Mouse (Mus musculus): ENCODE results near the gene Fastk.

Gene Fastk

DNA sequence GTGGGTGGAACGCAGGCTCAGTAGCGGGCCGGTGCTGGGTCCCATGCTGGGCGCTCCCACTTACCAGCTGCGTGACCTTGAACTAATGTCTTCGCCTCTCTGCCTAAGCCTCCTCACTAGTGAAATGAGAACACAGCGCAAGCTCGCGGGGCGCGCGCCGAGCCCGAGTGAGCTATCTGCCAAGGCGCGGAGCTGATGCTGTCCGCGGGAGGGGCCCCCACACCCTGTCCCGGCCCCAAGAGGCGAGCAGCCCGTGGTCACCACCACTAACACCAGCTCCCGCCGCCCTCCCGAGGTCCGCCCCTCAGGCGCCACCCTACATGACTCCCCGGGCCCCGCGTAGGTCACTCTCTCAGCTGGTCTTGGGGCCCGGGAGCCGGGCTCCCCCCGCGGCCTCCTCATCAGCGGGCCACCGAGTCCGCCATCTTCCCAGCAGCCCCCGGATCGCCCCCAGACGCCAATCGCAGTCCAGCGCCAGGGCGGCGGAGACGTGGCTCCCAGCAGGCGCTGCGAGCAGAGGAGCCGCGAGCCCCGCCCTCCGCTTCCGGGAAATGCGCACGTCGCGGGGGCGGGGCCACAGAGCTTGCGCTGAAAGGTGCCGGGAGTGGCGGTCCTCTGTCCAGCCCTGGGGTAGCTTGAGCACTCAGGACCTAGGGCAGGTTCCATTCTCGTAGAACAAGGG lies at the start of gene Fastk:
Fastk (minus strand) TSS at position 542 of the 682 bp plus-strand sequence.
- DNase-seq: peak; percentile 95 to 97

DNA sequence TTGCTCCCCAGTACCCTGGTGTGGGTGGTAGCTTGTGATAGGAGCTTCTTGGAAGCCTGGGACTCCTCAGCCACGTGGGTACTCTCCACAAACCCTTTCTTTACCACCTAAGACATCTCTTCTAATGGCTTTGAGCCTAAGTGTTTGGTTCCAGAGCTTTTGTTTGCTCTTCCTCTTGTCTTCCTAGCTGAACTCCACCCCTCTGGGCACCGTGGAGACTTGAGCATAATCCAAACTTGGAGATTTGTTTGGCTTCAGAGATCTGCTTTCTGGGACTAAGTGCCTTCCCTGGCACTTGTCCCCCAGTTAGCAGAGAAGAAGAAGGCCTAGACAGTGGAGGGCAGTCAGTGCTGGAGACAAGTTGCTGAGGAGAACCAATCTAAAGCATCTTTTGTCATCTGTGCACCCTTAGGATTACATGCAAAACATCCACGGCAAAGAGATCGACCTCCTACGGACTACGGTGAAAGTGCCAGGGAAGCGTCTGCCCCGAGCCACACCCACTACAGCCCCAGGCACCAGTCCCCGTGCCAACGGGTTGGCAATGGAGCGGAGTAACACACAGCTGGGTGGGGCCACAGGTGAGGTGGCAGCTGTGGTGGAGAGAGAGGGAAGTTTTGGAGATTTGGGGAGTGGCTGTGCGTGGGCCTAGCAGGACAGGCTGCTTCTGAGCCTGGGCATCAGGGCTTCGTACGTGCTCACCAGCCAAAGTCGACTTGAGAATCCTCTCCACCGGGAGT lies 47.6 kb upstream of the Fastk start:
- DNase-seq: peak in 1 of 2 experiments; percentile 6

DNA sequence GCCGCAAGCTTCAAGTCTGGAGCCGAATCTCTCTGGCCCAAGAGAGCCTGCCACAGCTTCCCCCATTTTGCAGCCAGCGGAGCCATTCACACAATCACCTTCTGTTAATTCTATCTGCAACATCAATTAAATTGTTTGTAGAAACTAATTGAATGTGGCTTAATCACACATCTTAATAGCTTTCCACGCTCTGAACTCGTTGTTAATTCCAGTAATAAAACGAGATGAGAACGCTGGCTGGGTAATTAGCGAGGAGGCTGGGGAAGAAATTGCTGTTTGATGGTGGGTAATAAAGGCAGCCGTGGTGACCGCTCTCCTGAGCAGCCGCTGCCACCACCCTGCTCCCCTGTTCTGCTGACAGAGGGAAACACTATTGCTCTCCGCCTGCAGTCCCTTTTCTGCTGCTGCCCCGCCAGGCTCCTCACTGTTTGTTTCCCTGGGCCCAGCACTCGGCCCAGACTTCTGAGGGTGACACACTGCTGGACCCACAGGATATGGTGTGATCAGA lies 45.4 kb upstream of the Fastk start:
- DNase-seq: no peak

DNA sequence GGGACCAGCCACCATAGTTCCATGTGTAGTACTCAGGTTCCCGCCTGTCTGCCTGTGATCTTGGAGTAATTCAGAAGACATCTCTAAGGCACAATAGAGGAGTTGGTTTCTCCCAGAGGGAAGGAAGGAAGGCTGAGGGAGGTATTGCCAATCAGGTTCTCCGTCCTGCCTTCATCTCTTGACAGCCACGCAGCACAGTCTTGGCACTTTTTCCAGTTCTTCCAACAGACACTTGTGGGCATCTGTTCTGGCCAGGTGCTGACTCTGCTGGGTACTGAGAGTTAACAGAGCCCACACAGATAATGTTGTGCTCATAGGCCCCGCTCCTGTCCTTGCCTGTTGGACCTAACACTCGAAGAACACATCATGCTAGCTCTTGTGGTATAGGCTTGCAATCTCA lies 41.7 kb upstream of the Fastk start:
- DNase-seq: no peak

DNA sequence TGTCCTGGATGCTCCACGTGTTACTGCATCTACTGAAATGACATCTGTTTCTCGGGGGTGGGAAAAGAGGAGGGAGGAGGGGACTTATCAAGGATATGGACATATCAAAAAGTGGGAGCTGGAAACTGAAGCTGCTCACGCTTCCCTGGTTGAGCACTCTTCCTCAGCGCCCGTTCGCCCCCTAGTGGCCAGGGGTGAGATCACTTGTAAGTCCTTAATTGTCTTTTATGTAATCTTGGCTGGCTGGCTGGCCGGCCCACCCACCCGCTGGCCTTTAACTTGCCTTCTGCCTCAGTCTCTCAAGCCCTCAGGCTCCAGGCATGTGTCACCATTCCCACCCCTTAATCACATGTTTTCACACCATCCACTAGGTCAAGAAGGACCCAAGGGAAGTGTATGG lies 41.0 kb upstream of the Fastk start:
- peak; percentile 90 to 94 for DNase-seq

DNA sequence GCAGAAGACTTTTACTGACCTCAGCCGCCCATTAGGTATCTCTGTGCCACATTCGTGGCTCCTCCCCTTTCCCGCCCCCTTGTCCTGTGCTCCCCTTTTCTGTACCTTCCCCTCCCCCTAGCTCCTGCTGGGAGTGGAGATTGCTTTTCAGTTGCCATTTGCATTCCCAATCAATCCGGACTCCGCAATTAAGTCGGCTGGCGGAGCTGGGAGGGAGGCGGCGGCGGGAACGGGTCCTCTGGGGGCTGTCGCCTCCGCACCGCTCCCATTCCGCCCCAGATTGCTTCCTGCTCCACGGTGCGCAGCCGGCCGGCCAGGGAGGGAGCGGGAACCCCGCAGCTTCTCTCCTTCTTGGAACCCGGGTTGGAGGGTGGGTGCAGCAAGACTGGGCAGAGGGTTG lies 39.9 kb upstream of the Fastk start:
- DNase-seq: no peak

DNA sequence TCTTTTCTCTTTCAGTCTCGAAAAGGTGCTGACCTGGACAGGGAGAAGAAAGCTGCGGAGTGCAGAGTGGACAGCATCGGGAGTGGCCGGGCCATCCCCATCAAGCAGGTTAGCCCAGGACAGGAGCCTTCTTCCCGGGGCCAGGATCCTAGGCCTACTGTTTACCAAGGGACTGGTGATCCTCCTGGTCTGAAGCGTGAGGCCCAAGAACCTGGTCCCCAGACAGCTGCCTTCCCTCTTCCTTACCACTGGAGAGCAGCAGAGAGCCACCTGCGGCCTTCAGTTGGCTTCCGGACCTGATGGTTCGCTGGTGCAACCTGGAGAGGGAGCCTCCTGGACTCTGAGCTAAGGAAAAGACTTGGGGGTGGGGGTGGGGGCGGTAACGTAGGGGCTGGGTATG lies 38.2 kb upstream of the Fastk start:
- DNase-seq: peak; percentile 75 to 78

DNA sequence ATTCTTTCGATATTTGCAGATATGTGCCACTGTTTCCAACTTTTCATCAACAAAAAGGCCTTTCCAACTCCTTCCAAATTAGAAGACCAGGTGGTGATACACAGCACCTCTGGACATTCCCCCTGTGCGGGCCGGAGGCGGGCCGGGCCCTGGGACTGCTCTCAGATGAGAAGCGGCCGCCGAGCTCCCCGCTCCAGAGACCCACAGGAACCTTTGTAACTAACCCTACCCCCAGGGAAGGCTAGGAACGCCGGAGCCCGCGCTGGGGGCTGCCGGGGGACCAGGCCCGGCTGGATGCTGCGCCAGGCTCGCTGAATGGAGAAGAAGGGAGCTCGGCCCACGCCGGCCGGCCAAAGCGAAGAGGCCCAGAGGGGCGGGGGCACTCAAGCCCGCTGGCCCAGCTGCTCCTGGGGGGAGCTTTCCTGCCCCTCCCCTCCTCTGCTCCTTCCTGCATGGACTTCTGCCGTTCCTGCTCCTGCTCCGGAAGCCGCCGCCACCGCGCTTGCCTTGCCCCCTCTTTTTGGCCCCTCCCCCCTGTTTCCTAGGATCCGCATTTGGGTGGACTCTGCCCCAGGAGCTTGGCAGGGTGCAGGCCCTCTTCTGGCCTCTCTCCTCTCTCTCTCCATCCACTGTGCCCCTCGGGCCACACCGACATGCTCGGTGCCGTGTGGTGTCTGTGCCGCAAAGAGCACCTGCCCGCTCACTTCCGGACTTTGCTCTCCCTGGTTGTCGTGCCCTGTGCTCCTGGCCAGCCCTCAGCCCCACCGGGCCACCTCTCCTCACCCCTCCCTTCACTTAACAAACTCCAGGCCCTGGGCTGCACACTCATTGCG lies 37.4 kb upstream of the Fastk start:
- DNase-seq: no peak

DNA sequence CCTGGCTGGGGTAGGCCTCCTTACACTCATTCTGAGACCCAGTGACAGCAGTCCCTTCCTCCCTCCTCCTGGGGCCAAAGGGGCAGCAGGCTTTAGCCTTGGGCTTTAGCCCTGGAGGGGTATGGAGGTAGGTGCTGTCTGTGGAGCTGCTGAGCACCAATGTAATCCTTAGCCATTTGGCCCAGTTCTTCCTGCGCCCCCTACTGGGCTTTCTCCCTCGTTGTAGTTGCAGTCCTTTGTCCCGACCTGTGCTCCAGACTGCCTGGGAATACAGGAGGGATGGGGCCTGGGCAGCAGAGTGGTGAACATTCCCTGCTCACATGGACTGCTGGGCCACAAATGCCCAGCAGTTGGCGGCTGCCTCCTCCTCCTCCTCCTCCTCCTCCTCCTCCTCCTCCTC lies 36.6 kb upstream of the Fastk start:
- DNase-seq: peak; percentile 77 to 79

DNA sequence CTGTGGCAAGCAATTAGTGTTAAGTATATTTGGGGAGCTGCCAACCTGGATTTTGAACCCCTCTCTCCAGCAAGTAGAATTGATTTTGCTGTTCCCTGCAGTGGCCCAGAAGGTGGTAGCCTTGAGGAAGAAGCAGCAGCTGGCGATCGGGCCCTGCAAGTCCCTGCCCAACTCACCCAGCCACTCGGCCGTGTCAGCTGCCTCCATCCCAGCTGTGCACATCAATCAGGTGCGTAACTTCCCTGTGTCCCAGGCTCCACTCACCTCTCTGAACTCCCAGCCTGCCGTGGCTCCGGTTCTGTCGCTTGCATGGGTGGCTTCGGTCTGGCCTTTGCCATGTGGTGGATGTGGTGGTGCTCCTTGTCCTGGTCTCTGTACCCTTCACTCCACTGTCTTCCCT lies 32.8 kb upstream of the Fastk start:
- no peak for DNase-seq

DNA sequence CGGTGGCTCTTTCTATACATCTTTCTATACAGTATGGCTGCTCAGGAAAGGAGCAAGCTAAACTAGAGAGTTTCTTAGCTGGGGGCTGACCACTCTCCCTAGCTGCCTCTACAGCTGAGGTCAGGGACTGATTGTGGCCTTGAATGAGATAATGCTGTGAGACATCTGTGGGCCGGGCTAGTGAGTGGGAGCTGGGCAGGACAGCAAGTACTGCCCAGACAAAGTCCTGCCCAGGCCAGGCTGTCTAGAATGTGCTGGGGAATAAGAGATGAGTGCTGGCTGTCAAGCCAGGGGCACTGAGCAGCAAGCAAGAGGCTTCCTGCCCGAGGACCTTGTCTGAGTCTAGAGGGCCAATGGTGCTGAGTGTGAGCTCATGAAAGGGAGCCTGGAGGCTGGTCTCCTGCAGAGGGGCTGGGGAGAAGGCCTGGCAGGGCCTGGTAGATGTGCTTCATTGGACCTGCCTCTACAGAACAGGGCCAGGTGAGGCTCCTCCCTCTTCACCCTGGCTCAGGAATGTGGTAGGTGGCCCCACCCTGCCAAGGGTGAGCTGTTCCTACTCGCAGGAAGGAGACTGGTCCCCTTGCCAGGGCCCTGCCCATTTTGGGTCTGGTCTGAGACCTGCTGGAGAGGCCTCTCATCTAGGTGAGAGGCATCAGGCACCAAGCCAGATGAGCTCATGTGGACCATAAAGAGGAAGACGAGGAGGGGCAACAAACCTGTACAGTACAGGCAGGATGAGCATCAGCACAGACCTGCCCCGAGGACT lies 30.6 kb upstream of the Fastk start:
- peak; percentile 51 to 56 for DNase-seq

DNA sequence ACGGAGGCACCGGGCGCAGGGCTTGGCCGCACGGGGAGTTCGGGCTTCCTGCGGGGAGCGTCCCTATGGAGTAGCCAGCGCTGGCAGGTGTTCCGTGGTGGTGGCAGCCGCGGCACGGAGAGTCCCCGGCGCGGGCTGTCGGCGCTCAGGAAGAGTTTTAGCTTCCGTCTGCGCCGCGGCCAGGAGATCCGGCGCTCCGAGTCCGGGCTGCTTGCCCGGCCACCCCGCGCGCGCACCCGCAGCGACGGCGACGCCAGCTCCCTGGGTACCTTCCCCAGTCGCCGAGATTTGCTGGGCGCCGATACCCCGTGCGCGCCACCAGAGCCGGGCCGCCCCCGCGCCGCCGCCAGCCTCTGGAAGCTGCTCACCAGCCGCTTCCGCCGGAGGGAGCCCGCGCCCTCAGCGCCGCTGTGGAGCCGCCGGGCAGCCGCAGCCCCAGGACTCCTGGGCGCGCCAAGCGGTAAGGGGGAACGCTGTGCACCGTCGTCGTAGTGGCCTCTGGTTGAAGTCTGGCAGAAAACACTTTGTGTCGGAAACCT lies 29.7 kb upstream of the Fastk start:
- DNase-seq: peak in 1 of 2 experiments; percentile 65

DNA sequence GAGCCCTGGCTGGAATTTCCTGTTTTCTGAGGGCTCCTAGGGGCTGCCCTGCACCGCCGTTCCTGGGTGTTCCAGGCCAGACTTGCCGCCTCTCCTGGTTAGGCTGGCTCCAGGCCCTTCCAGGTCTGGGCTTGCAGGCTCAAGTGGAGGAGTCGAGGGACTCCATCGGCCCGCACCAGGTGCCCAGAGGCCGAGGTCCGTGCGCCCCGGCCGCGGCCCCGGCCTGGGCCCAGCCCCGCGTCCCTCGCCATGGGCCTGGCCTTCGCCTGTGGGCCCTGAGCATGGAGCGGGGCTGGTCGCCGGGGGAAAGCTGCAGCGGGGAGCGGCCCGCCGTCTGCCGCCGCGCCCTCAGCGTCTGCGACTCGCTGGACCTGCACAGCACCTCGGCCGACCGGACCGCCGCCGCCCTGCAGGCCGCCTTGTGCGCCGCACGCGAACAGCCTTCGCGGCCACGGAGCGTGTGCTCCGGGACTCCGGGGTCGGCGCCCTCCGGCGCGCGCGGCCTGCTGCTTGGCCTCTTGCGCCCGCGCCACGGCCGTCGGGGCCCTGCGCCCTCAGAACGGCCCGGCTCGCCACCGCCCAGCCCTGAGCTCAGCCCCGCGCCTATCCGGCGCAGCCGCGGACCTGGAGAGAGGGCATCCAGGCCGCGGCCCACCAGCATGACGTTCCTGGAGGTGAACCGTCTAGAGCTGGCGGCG lies 29.1 kb upstream of the Fastk start:
- peak in 1 of 2 experiments; percentile 49 for DNase-seq

DNA sequence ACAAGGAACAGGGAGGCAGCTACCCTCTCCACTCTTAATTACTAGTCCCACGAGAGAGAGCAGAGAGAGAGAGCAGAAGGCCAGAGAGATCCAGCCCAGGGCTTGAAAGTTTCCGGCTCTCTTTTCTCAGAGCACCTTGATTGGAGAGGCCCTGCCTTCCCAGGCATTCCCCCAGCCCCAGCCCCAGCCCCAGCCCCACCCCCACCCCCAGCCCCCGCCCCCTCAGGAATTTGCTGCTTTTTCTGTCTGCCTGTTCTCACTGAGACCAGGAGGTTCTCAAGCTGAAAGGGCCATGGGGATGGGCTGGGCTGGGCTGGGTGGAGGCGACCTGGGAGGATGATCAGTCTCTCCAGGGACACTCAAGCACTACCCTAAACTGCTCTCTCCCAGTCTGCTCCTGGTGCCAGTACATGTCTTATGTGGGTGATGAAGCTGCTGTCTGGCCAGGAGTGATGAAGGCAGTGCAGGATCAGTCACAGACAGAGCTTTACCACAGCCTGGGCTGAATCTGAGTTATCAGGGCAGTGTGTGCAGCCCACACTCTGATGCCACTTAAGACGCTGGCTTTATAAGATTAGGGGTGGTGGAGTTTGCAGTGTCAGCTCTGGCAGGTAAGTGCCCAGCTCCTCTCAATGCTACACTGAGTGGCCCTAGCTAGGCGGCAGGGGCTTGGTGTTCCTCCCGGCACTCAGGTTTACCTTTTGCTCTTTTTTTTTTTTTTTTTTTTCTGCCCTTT lies 28.0 kb upstream of the Fastk start:
- DNase-seq: no peak

DNA sequence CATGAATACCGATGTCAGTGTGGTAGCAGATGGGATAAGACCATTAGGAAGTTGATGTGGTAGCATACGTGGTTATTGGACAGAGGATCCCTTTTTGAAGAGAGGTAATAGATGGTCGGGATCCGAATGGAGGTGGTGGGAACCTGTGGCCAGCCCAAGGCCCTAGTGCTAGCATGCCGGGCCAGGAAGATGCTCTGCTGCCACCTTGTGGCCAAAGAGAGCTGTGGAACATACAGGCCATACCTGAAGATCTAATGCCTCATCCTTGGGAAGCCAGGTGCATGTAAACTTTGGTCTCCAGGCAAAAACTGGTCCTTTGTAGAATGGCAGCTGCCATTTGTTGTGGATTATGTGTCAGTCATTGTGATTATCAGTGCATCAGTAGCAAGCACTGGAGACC lies 25.5 kb upstream of the Fastk start:
- peak; percentile 88 to 91 for DNase-seq

DNA sequence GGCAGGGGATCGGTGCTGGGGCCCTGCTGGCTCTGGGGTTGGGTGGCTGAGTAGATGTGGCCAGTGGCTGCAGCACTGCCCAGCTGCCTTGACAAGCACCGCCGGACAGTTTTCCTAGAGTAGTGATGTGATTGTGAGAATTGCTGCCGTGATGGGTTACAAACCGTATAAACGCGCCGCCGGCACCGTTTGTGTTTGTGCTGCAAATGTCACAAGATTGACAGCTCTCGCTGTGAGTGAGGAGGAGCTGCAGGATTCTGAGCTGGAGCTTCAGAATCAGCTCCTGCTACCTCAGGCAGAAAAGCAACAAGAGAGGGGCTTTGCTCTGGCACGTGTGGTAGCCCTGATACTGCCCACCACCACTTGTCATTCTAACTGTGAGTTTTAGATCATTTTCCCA lies 21.7 kb upstream of the Fastk start:
- no peak for DNase-seq

DNA sequence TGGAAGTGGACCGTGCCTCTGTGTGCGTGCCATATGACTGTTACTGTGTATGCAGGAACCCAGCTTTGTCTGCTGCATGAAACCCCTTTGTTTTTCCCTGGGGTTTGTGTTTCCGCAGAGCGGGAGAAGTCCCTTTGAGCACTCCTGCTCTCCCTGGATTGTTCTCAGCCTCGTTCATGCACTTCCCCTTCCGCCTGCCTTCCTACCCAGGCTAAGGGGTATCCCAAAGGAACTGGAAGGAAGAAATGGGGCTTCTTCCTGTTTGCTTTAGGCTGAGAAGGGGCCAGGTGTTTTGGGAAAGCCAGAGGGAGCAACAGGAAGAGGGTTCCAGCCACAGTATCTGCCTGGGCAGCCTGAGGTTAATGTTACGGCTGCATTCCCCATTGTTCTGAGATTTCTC lies 10.5 kb upstream of the Fastk start:
- no peak for DNase-seq

DNA sequence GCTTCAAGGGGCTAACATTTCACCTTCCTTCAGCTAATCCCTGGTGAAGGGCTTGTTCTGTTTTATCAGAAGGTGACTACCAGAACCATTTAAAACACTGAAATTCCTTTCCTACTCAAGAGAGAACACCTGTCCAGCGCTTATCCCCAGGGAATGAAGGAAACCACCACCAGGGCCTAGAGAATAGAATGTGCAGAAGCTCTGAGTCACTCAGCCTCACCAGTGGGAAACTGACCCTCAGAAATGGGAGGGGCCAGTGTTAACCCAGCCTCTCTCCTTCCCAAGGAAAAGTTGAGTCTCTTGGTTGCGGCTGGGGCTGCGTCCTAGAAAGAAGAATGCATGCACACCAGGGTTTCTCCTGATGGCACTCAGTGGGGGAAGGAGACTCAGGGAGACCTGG lies 10.0 kb upstream of the Fastk start:
- no peak for DNase-seq

DNA sequence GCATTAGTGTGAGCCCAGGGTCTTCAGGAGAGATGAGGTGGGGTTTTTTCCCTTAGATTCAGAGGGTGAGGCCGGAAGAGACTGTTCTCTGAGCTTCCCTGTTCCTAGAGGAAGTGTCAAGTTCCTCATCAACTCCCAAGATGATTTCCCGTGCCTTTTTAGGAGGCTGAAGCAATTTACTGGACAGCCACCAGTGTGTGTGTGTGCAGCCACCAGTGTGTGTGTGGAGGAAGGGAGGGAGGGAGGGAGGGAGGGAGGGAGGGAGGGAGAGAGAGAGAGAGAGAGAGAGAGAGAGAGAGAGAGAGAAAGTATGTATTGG lies 8.9 kb upstream of the Fastk start:
- no peak for DNase-seq

DNA sequence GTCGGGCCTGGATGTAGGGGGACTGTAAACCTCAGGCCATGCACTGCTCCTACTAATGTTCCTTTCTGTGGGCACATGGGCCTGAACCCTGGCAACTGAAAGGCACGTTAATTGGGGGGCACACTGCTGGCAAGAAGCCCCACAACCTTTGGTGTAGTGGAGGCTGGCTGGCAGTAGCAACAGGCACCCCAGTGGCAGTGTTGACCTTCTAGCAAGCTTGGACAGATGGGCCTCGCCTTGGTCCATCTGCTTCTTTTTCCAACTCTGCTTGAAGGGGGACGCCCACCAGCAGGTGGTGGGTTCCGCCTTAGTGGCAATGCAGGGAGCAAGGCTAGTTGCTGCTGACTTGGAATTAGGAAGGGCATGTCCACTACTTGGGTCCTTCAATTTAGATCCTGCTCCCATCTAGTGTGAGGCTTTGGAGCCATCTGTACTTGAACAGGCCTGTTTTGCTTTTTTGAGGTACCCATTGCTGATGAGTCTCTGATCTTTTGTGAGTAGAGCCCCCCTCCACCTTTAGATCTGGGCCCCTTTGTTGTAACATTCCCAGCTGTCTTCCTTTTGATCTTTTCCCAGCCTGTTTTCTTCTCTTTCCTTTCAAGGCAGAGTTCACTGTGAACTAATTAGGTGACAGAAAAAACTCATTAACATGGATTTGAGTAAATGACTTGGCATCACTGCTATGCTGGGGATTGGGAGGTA lies 8.3 kb upstream of the Fastk start:
- DNase-seq: peak; percentile 85
